Mouse (Mus musculus): Measurements from ENCODE around the gene Pex14. TPM values are rescaled to one million over a fixed set of nuclear protein-coding genes. Genes with fewer than 3 reads are reported as not detected.

Pex14 gene
- polyA plus RNA-seq, 1 experiment from 2014 or later = 38.9 TPM

- no peak for DNase-seq (ENCODE audit: low spot score)
- H3K27me3 ChIP-seq (replicated peaks; ENCODE audit: insufficient read depth, low read length) = no peaks in the 10 kb centered on the region
- no peak for ATAC-seq
- 87% methylated on average over 16 of the region's 16 CpGs for WGBS
- no peak overlapping the region for H3K9ac ChIP-seq (replicated peaks; ENCODE audit: low read depth)
- peaks cover 4% of the 10 kb centered on the region; the same call in 1 of the 2 replicates for H3K4me1 ChIP-seq (ENCODE audit: insufficient read depth, low read depth, low read length)
- no peak overlapping the region for H3K27ac ChIP-seq (ENCODE audit: low read length)
- TF ChIP-seq EP300 (IDR thresholded peaks at IDR 0.05) (no peak), CTCF (IDR thresholded peaks at IDR 0.05) (no peak)
- no peaks in the 10 kb centered on the region for H3K9me3 ChIP-seq (ENCODE audit: low read length)
- H3K36me3 ChIP-seq (ENCODE audit: insufficient read depth, low read length) = no peaks in the 10 kb centered on the region; the same call in 1 of the 2 replicates
- H3K4me3 ChIP-seq (ENCODE audit: low read depth, low read length) = no peak overlapping the region
- H3K4me2 ChIP-seq (replicated peaks; ENCODE audit: low read depth, low read length) = no peak overlapping the region
Observed at GRCm38 (mm10) chr4:148928876-148929275, 170.8 kb downstream of the Pex14 start.

GRCm38 (mm10) chr4:148928316-148928715 is 171.4 kb downstream of the Pex14 start:
- DNase-seq (ENCODE audit: low spot score) = no peak
- 24% methylated on average over 9 of the region's 9 CpGs for WGBS
- no peak for ATAC-seq
- TF ChIP-seq CTCF (IDR thresholded peaks at IDR 0.05) (no peak), EP300 (IDR thresholded peaks at IDR 0.05) (no peak)
- H3K4me3 ChIP-seq (ENCODE audit: low read depth, low read length) = no peak overlapping the region
- H3K9me3 ChIP-seq (ENCODE audit: low read length) = no peaks in the 10 kb centered on the region
- H3K27me3 ChIP-seq (replicated peaks; ENCODE audit: insufficient read depth, low read length) = no peaks in the 10 kb centered on the region
- H3K4me1 ChIP-seq (ENCODE audit: insufficient read depth, low read depth, low read length) = peaks cover 7% of the 10 kb centered on the region; the same call in 1 of the 2 replicates
- no peaks in the 10 kb centered on the region for H3K36me3 ChIP-seq (ENCODE audit: insufficient read depth, low read length)
- H3K9ac ChIP-seq (replicated peaks; ENCODE audit: low read depth) = no peak overlapping the region
- H3K27ac ChIP-seq (ENCODE audit: low read length) = peak overlapping the region; percentile 66
- H3K4me2 ChIP-seq (replicated peaks; ENCODE audit: low read depth, low read length) = no peak overlapping the region

- DNase-seq (ENCODE audit: low spot score) (peak; percentile 72), ATAC-seq (peak; percentile 73)
- Histone ChIP-seq H3K9me3 (ENCODE audit: low read length) (no peaks in the 10 kb centered on the region), H3K4me2 (replicated peaks; ENCODE audit: low read depth, low read length) (no peak overlapping the region), H3K4me3 (ENCODE audit: low read depth, low read length) (no peak overlapping the region), H3K9ac (replicated peaks; ENCODE audit: low read depth) (no peak overlapping the region), H3K27ac (ENCODE audit: low read length) (peak overlapping the region; percentile 84), H3K27me3 (replicated peaks; ENCODE audit: insufficient read depth, low read length) (no peaks in the 10 kb centered on the region), H3K36me3 (ENCODE audit: insufficient read depth, low read length) (no peaks in the 10 kb centered on the region), H3K4me1 (ENCODE audit: insufficient read depth, low read depth, low read length) (peaks cover 7% of the 10 kb centered on the region; the same call in 1 of the 2 replicates)
- 39% methylated on average over 6 of the region's 8 CpGs for WGBS
- TF ChIP-seq CTCF (IDR thresholded peaks at IDR 0.05) (no peak), EP300 (IDR thresholded peaks at IDR 0.05) (peak; percentile 86)
Observed at GRCm38 (mm10) chr4:148926459-148926858, 173.2 kb downstream of the Pex14 start.

GRCm38 (mm10) chr4:148925589-148926359 is 173.9 kb downstream of the Pex14 start:
- Histone ChIP-seq H3K4me2 (replicated peaks; ENCODE audit: low read depth, low read length) (no peak overlapping the region), H3K27ac (ENCODE audit: low read length) (peak overlapping the region; percentile 84), H3K4me3 (ENCODE audit: low read depth, low read length) (no peak overlapping the region), H3K4me1 (ENCODE audit: insufficient read depth, low read depth, low read length) (peaks cover 7% of the 10 kb centered on the region; the same call in 1 of the 2 replicates), H3K9ac (replicated peaks; ENCODE audit: low read depth) (no peak overlapping the region), H3K36me3 (ENCODE audit: insufficient read depth, low read length) (no peaks in the 10 kb centered on the region), H3K9me3 (ENCODE audit: low read length) (no peaks in the 10 kb centered on the region), H3K27me3 (replicated peaks; ENCODE audit: insufficient read depth, low read length) (no peaks in the 10 kb centered on the region)
- DNase-seq (ENCODE audit: low spot score) (peak; percentile 69), ATAC-seq (peak; percentile 80)
- TF ChIP-seq CTCF (IDR thresholded peaks at IDR 0.05) (no peak), EP300 (IDR thresholded peaks at IDR 0.05) (peak; percentile 95)
- 24% methylated on average over 18 of the region's 18 CpGs for WGBS

GRCm38 (mm10) chr4:148923976-148924375 is 175.7 kb downstream of the Pex14 start:
- Histone ChIP-seq H3K4me1 (ENCODE audit: insufficient read depth, low read depth, low read length) (peaks cover 7% of the 10 kb centered on the region; the same call in 1 of the 2 replicates), H3K27ac (ENCODE audit: low read length) (peak overlapping the region; percentile 71), H3K9ac (replicated peaks; ENCODE audit: low read depth) (no peak overlapping the region), H3K4me3 (ENCODE audit: low read depth, low read length) (no peak overlapping the region), H3K9me3 (ENCODE audit: low read length) (no peaks in the 10 kb centered on the region), H3K27me3 (replicated peaks; ENCODE audit: insufficient read depth, low read length) (no peaks in the 10 kb centered on the region), H3K4me2 (replicated peaks; ENCODE audit: low read depth, low read length) (no peak overlapping the region), H3K36me3 (ENCODE audit: insufficient read depth, low read length) (no peaks in the 10 kb centered on the region)
- DNase-seq (ENCODE audit: low spot score) (no peak), ATAC-seq (no peak)
- TF ChIP-seq EP300 (IDR thresholded peaks at IDR 0.05) (no peak), CTCF (IDR thresholded peaks at IDR 0.05) (no peak)
- 61% methylated on average over 8 of the region's 8 CpGs for WGBS

- Histone ChIP-seq H3K9ac (replicated peaks; ENCODE audit: low read depth) (no peak overlapping the region), H3K27ac (ENCODE audit: low read length) (peak overlapping the region; percentile 71), H3K36me3 (ENCODE audit: insufficient read depth, low read length) (no peaks in the 10 kb centered on the region), H3K4me3 (ENCODE audit: low read depth, low read length) (no peak overlapping the region), H3K4me2 (replicated peaks; ENCODE audit: low read depth, low read length) (no peak overlapping the region), H3K4me1 (ENCODE audit: insufficient read depth, low read depth, low read length) (peaks cover 4% of the 10 kb centered on the region; the same call in 1 of the 2 replicates), H3K27me3 (replicated peaks; ENCODE audit: insufficient read depth, low read length) (no peaks in the 10 kb centered on the region), H3K9me3 (ENCODE audit: low read length) (no peaks in the 10 kb centered on the region)
- ATAC-seq = no peak
- no peak for TF ChIP-seq CTCF (IDR thresholded peaks at IDR 0.05)
- TF ChIP-seq EP300 (IDR thresholded peaks at IDR 0.05) = no peak
- DNase-seq (ENCODE audit: low spot score) = no peak
- 46% methylated on average over 9 of the region's 9 CpGs for WGBS
Observed at GRCm38 (mm10) chr4:148923414-148923813, 176.3 kb downstream of the Pex14 start.

Measured in lung, postnatal 0 days (tissue).